Mouse (Mus musculus) hindbrain, embryonic 14.5 days (tissue): ENCODE measurements around the gene Dpp3. TPM values are rescaled to one million over a fixed set of nuclear protein-coding genes. Genes with fewer than 3 reads are reported as not detected.

Source experiments
- ATAC-seq: fragments of 200-750 bp; cut with Nextera tagmentation; 2 replicates; pipeline ENCODE4 v1.8.0; 2017; ENCODE audit warnings: moderate number of reproducible peaks, mild to moderate bottlenecking, moderate TSS enrichment, moderate library complexity; ENCODE audit not compliant: low FRiP score
- DNase-seq: peaks from one replicate; pipeline ENCODE4 v3.0.0-alpha.2; 2015; ENCODE audit warnings: low spot score
- H3K27ac ChIP-seq: fragments of 300-500 bp; sonication (generic); 2 replicates; pipeline ENCODE4 v1.5.1; 2014; ENCODE audit warnings: mild to moderate bottlenecking, moderate library complexity
- H3K27me3 ChIP-seq: fragments of 300-500 bp; sonication (generic); 2 replicates; pipeline ENCODE4 v1.6.1; 2014; ENCODE audit warnings: mild to moderate bottlenecking, low read length, mixed read lengths; ENCODE audit not compliant: control insufficient read depth, insufficient read depth
- H3K36me3 ChIP-seq: fragments of 300-500 bp; sonication (generic); replicated peaks from 2 replicates; pipeline ENCODE4 v1.6.1; 2014; ENCODE audit not compliant: control insufficient read depth, insufficient read depth
- H3K4me1 ChIP-seq: fragments of 300-500 bp; sonication (generic); replicated peaks from 2 replicates; pipeline ENCODE4 v1.6.1; 2014; ENCODE audit warnings: antibody characterized with exemption, low read length, mixed read lengths; ENCODE audit not compliant: control insufficient read depth, insufficient read depth
- H3K4me2 ChIP-seq: fragments of 300-500 bp; sonication (generic); replicated peaks from 2 replicates; pipeline ENCODE4 v1.6.1; 2014; ENCODE audit warnings: mild to moderate bottlenecking, moderate library complexity
- H3K4me3 ChIP-seq: fragments of 300-500 bp; sonication (generic); replicated peaks from 2 replicates; pipeline ENCODE4 v1.5.1; 2014; ENCODE audit warnings: mild to moderate bottlenecking, low read length
- H3K9ac ChIP-seq: fragments of 300-500 bp; sonication (generic); 2 replicates; pipeline ENCODE4 v1.6.1; 2014
- H3K9me3 ChIP-seq: fragments of 300-500 bp; sonication (generic); 2 replicates; pipeline ENCODE4 v1.6.1; 2016; ENCODE audit warnings: low read length; ENCODE audit not compliant: control insufficient read depth
- WGBS: fragments of 180-500 bp; shearing (Covaris S2); extraction: QIAGEN DNeasy Blood & Tissue Kit; methylation state at CpG from one replicate; pipeline ENCODE4 v1.1.7; 2014; 5-methylcytosine and 5-hydroxymethylcytosine counted together
- polyA plus RNA-seq: library from polyadenylated mRNA; unstranded; fragments of >200 nt; fragmentation: Nextera tagmentation; extraction: Ambion mirVana; gene quantifications from 2 replicates; pipeline ENCODE4 v1.2.1, GENCODE M21; 2014

The Dpp3 gene
- polyA plus RNA-seq, 1 experiment from 2014 or later, result 90.7 TPM

DNA sequence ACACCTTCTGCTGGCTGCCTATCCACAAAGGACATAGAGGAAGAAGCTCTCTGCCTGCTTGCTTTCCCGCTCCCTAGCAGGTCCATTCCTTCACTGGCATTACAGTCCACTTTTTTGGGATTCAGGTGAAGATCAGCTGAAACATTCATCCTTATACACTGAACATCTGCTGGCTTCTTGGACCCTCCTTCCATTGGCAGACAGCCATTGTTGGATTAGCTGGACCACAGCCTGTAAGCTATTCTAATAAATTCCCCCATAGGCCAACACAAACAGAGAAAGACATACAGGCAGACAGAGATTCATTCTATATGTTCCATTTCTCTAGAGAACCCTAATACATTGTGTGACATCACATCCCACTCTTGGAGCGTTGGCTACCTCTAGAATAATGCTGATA is 8.8 kb upstream of the Dpp3 start:
- no peaks in the 10 kb centered on the region for H3K27me3 ChIP-seq
- H3K36me3 ChIP-seq, result peaks cover 51% of the 10 kb centered on the region
- H3K4me2 ChIP-seq, result no peak overlapping the region
- no peak overlapping the region for H3K27ac ChIP-seq
- ATAC-seq, result no peak
- 80% methylated on average over 2 of the region's 2 CpGs for WGBS
- H3K9ac ChIP-seq, result no peak overlapping the region
- no peak for DNase-seq
- H3K9me3 ChIP-seq, result no peaks in the 10 kb centered on the region
- H3K4me3 ChIP-seq, result no peak overlapping the region
- peaks cover 4% of the 10 kb centered on the region for H3K4me1 ChIP-seq

DNA sequence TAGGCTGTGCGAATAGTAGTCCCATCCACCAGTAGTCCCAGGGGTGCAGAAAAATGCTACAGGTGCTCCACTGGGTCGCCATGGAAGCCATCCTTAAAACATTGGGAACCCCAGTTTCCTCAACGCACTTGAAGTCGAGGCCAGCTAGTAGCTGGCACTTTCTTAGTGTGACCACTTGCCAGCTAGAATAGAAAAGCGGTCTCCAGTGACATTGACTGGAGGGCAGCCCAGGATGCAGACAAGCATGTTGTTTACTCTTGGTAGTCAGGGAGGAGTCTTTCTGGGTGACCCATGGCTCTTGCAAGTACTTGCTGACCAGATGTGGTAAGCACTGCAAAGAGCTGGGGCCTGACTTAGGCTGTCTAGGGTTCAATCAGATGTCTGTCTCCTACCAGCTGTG is 694 bp upstream of the Dpp3 start:
- 55% methylated on average over 5 of the region's 5 CpGs for WGBS
- Histone ChIP-seq H3K36me3 (peaks cover 50% of the 10 kb centered on the region), H3K9ac (peak overlapping the region; percentile 74), H3K27ac (peak overlapping the region; percentile 81), H3K4me1 (peaks cover 21% of the 10 kb centered on the region), H3K9me3 (no peaks in the 10 kb centered on the region), H3K4me2 (peak overlapping the region; percentile 79), H3K4me3 (peak overlapping the region; percentile 49), H3K27me3 (no peaks in the 10 kb centered on the region)
- 0 out of 2 replicates have a peak, but pooled peaks have one; percentile 10 for ATAC-seq
- DNase-seq, result peak; percentile 24

- peaks cover 63% of the 10 kb centered on the region for H3K36me3 ChIP-seq
- H3K4me2 ChIP-seq, result no peak overlapping the region
- H3K9ac ChIP-seq, result no peak overlapping the region
- DNase-seq (no peak), ATAC-seq (no peak)
- no peaks in the 10 kb centered on the region for H3K9me3 ChIP-seq
- peaks cover 21% of the 10 kb centered on the region for H3K4me1 ChIP-seq
- no peaks in the 10 kb centered on the region for H3K27me3 ChIP-seq
- H3K4me3 ChIP-seq, result no peak overlapping the region
- 97% methylated on average over 11 of the region's 11 CpGs for WGBS
- no peak overlapping the region for H3K27ac ChIP-seq
Measured at GRCm38 (mm10) chr19:4925121-4925860, 2.8 kb downstream of the Dpp3 start.

GRCm38 (mm10) chr19:4919652-4920051 is 8.4 kb downstream of the Dpp3 start:
- WGBS, result 92% methylated on average over 6 of the region's 6 CpGs
- Histone ChIP-seq H3K27ac (no peak overlapping the region), H3K9me3 (no peaks in the 10 kb centered on the region), H3K4me1 (no peaks in the 10 kb centered on the region), H3K9ac (no peak overlapping the region), H3K4me3 (no peak overlapping the region), H3K4me2 (no peak overlapping the region), H3K36me3 (peaks cover 100% of the 10 kb centered on the region), H3K27me3 (no peaks in the 10 kb centered on the region)
- ATAC-seq (no peak), DNase-seq (no peak)

- peaks cover 100% of the 10 kb centered on the region for H3K36me3 ChIP-seq
- ATAC-seq, result no peak
- WGBS, result 84% methylated on average over 10 of the region's 10 CpGs
- H3K4me2 ChIP-seq, result no peak overlapping the region
- no peak for DNase-seq
- H3K9me3 ChIP-seq, result no peaks in the 10 kb centered on the region
- H3K9ac ChIP-seq, result no peak overlapping the region
- H3K27me3 ChIP-seq, result no peaks in the 10 kb centered on the region
- H3K27ac ChIP-seq, result no peak overlapping the region
- H3K4me1 ChIP-seq, result no peaks in the 10 kb centered on the region
- H3K4me3 ChIP-seq, result no peak overlapping the region
Measured at GRCm38 (mm10) chr19:4916827-4917226, 11.3 kb downstream of the Dpp3 start.

DNA sequence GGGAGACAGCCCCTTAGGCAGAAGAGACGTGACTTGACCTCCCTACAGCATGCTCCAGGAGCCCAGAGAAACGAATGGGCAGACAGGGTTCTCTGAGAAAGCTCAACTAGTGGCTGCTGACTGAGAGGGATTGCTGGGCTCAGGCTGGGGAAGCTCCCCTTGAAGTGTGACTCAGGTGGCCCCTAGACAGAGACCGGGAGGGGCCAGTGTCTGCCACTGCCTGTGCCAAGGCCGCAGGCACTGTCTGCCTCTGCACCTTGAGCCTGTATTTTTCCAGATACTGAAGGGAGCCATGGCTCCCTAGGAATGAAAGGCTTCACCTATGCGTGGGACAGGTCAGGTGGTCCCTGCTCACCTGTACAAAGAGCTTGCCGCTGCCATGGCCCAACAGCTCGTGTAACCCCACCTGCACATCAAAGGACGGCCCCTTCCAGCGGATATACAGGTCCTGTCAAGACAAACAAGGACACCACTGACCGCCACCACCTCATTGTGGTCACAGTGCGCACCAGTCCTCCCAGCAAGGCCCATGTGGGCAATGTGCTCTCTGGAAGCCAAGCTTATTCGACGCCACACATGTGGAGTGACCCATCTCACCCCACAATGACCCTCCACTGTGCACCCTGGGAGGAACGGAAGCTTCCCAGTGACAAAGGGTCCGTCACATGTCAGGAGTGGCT is 12.0 kb downstream of the Dpp3 start:
- Histone ChIP-seq H3K36me3 (peaks cover 100% of the 10 kb centered on the region), H3K9ac (no peak overlapping the region), H3K4me3 (no peak overlapping the region), H3K4me2 (no peak overlapping the region), H3K27me3 (no peaks in the 10 kb centered on the region), H3K27ac (no peak overlapping the region), H3K9me3 (no peaks in the 10 kb centered on the region), H3K4me1 (no peaks in the 10 kb centered on the region)
- 86% methylated on average over 15 of the region's 15 CpGs for WGBS
- DNase-seq (no peak), ATAC-seq (no peak)

- no peak overlapping the region for H3K27ac ChIP-seq
- H3K36me3 ChIP-seq, result peaks cover 74% of the 10 kb centered on the region
- H3K27me3 ChIP-seq, result no peaks in the 10 kb centered on the region
- no peak overlapping the region for H3K9ac ChIP-seq
- ATAC-seq (no peak), DNase-seq (no peak)
- no peaks in the 10 kb centered on the region for H3K9me3 ChIP-seq
- WGBS, result 91% methylated on average over 7 of the region's 7 CpGs
- no peak overlapping the region for H3K4me2 ChIP-seq
- no peak overlapping the region for H3K4me3 ChIP-seq
- peaks cover 9% of the 10 kb centered on the region for H3K4me1 ChIP-seq
Measured at GRCm38 (mm10) chr19:4909376-4909775, 18.7 kb downstream of the Dpp3 start.

GRCm38 (mm10) chr19:4908107-4908506 is 20.0 kb downstream of the Dpp3 start:
- Histone ChIP-seq H3K4me3 (no peak overlapping the region), H3K27me3 (no peaks in the 10 kb centered on the region), H3K9ac (no peak overlapping the region), H3K27ac (no peak overlapping the region), H3K9me3 (no peaks in the 10 kb centered on the region), H3K36me3 (peaks cover 67% of the 10 kb centered on the region), H3K4me1 (peaks cover 9% of the 10 kb centered on the region), H3K4me2 (no peak overlapping the region)
- no peak for ATAC-seq
- 85% methylated on average over 4 of the region's 4 CpGs for WGBS
- DNase-seq, result no peak

DNA sequence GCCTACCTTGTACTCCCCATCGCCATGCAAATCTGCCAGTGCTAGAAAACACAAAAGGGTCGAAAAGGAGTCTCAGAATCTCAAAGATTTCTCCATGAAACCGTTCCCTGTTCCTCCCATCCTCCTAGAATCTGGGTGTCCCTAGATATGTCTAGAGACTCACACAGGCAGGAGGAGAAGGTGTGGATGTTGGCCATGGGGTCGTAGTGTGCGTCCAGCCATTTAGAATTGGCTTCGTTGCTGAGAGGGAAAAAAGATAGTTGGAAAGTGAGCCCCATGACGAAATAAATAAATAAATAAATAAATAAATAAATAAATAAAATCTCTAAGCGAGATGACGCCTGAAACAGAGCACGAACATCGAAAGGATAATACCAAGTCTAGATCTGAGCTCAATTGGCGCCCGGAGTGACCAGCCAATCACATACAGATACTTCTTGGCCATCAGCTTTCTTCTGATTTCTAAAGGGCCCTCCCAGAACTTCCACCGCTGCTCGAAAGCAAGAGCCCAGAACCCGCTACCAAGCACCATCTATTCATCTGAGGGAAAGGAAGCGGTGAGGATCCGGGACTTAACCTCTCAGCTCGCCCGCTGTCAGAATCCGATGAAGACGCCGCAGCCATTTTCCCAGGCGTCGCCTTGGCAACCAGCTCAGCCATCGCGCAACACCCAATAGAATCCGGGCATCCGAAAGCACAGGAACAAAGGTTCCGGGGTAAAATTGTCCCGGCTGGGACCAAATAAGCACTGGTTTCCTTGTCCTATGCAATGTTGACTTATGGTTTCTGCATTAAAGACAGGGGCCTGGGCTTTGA is 21.9 kb downstream of the Dpp3 start, which contains the start of gene Bbs1:
TSS of gene Bbs1 (minus strand) at position 650 of the 816 bp plus-strand sequence.
- H3K4me2 ChIP-seq, result peak within 1 kb of the TSS; percentile 59
- no peaks in the 10 kb centered on the region for H3K9me3 ChIP-seq
- peaks cover 58% of the 10 kb centered on the region for H3K36me3 ChIP-seq
- H3K27ac ChIP-seq, result peak within 1 kb of the TSS; percentile 76
- H3K9ac ChIP-seq, result peak within 1 kb of the TSS; percentile 58
- DNase-seq (peak; percentile 93), ATAC-seq (peak; percentile 81)
- no peaks in the 10 kb centered on the region for H3K27me3 ChIP-seq
- peaks cover 9% of the 10 kb centered on the region for H3K4me1 ChIP-seq
- H3K4me3 ChIP-seq, result peak within 1 kb of the TSS; percentile 47
- WGBS, result 8% methylated on average over 31 of the region's 31 CpGs
